Mouse (Mus musculus) cerebellum, postnatal 10 days (tissue): ENCODE data around the gene Cd99l2.
"Not testable (repeated sequence)": the region's sequence is repeated elsewhere in the genome, so short reads cannot be mapped to it uniquely, and the experiment has no call there.

Experiments
- DNase-seq, 2 experiments: peaks; one replicate each; pipeline ENCODE4 v3.0.0; 2021; ENCODE audit warnings: mixed read lengths in 2 of 2

Cd99l2 gene

GRCm38 (mm10) chrX:71492634-71493278 is at the start of gene Cd99l2:
Gene Cd99l2, minus strand, starts transcription at chrX:71492849.
- DNase-seq, result peak; percentile 90 to 92

GRCm38 (mm10) chrX:71540821-71541510 is 48.3 kb upstream of the Cd99l2 start:
- DNase-seq, result peak; percentile 57 to 58

- no peak for DNase-seq
Measured at GRCm38 (mm10) chrX:71537791-71538190, 45.1 kb upstream of the Cd99l2 start.

GRCm38 (mm10) chrX:71534102-71534501 is 41.5 kb upstream of the Cd99l2 start:
- no peak for DNase-seq

GRCm38 (mm10) chrX:71532635-71533034 is 40.0 kb upstream of the Cd99l2 start:
- DNase-seq, result no peak

GRCm38 (mm10) chrX:71528646-71529045 is 36.0 kb upstream of the Cd99l2 start:
- peak; percentile 61 to 62 for DNase-seq

GRCm38 (mm10) chrX:71528150-71528549 is 35.5 kb upstream of the Cd99l2 start:
- DNase-seq, result peak; percentile 7 to 13

GRCm38 (mm10) chrX:71527461-71527860 is 34.8 kb upstream of the Cd99l2 start:
- DNase-seq, result no peak

GRCm38 (mm10) chrX:71525593-71526299 is 33.1 kb upstream of the Cd99l2 start:
- DNase-seq, result no peak

- no peak for DNase-seq
Measured at GRCm38 (mm10) chrX:71524310-71524709, 31.7 kb upstream of the Cd99l2 start.

GRCm38 (mm10) chrX:71522889-71523288 is 30.2 kb upstream of the Cd99l2 start:
- DNase-seq, result no peak

GRCm38 (mm10) chrX:71519252-71519651 is 26.6 kb upstream of the Cd99l2 start:
- no peak for DNase-seq

GRCm38 (mm10) chrX:71506591-71506990 is 13.9 kb upstream of the Cd99l2 start:
- DNase-seq, result not testable (repeated sequence)

- peak; percentile 42 to 52 for DNase-seq
Measured at GRCm38 (mm10) chrX:71493279-71493656, 619 bp upstream of the Cd99l2 start.

- DNase-seq, result peak; percentile 38 to 56
Measured at GRCm38 (mm10) chrX:71491931-71492633, 567 bp downstream of the Cd99l2 start.

GRCm38 (mm10) chrX:71489353-71489752 is 3.3 kb downstream of the Cd99l2 start:
- DNase-seq, result no peak

- DNase-seq, result no peak
Measured at GRCm38 (mm10) chrX:71482244-71482643, 10.4 kb downstream of the Cd99l2 start.

- DNase-seq, result no peak
Measured at GRCm38 (mm10) chrX:71475992-71476391, 16.7 kb downstream of the Cd99l2 start.

- DNase-seq, result no peak
Measured at GRCm38 (mm10) chrX:71475497-71475896, 17.2 kb downstream of the Cd99l2 start.

- no peak for DNase-seq
Measured at GRCm38 (mm10) chrX:71475084-71475483, 17.6 kb downstream of the Cd99l2 start.

GRCm38 (mm10) chrX:71474296-71474956 is 18.2 kb downstream of the Cd99l2 start:
- DNase-seq, result no peak

GRCm38 (mm10) chrX:71468639-71469295 is 23.9 kb downstream of the Cd99l2 start:
- no peak for DNase-seq
